Mouse (Mus musculus): Measurements from ENCODE around the gene Htr7.

Gene Htr7

GRCm38 (mm10) chr19:35957656-35958055 is 99.7 kb downstream of the Htr7 start:
- no peak for DNase-seq (ENCODE audit: low read depth, low spot score)

GRCm38 (mm10) chr19:35955698-35956097 is 101.6 kb downstream of the Htr7 start:
- no peak for DNase-seq (ENCODE audit: low read depth, low spot score)

DNA sequence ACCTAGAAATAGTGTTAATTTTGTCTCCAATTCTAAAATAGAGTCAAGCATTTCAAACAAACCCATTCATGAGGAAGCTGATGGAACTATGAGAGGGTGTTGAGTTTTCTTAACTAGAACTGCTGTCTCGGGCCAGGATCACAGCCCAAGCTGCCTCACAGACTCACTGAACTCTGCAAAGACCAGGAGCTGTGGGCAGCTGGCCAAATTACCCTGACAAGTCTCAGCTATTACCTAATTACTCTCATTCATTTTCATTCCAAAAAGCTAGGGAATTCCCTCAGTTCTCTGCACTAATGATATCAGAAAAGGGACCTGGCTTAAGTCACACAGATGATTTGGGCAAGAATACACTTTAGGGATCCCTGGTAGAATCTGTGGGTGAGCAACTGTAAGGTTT is 107.4 kb downstream of the Htr7 start:
- no peak for DNase-seq (ENCODE audit: low read depth, low spot score)

DNA sequence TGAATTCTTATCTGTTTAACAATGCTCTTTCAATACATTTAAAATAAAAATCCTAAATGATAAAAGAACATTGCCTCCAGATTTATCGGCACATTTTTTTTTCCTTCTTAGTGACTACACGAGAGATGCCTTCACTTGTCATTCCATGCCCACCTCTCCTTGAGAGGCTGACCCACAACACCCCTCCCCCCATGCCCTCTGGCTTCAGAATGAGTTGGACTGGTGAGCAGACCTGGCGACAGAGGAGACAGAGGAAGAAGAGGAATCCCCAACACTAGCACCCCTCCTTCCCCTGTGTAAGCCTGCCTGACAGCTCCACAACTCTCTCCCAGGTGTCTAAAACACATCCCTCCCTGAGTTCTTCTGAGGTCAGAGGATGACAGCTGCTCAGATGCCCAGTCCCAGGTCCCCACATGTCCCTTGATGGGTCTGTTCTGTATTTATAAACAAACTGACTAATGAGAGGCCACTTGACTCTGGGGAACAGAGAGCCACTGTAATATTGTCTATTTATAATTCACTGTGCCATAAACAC is 132.3 kb downstream of the Htr7 start:
- DNase-seq (ENCODE audit: low read depth, low spot score) = no peak

DNA sequence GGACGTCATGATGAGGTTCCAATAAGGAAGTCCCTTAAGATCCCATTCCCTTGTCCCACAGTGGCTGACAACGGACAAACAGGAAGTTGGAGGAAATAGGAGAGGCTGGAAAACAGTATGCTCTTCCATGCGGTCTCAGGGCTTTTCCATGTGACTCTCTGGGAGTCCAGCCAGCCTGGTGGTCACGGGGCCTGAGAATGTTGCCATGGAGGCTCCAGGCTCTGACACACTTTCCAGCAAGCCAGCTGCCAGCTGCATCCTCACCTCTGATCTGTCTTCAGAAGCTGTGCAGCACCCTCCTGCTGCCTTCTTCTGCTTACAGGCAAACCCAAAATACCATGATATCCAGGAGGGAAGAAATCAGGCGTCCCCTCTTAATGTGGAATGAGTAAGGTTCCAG is 132.9 kb downstream of the Htr7 start:
- no peak for DNase-seq (ENCODE audit: low read depth, low spot score)
